Mouse (Mus musculus) forebrain, embryonic 10.5 days (tissue): ENCODE data around the gene Ccl12. TPM values are rescaled to one million over a fixed set of nuclear protein-coding genes. Genes with fewer than 3 reads are reported as not detected.

Experiments
- polyA plus RNA-seq: library from polyadenylated mRNA; unstranded; fragments of >200 nt; fragmentation: Nextera tagmentation; extraction: Ambion mirVana; gene quantifications from 2 replicates; pipeline ENCODE4 v1.2.1, GENCODE M21; 2016

Ccl12 gene
- polyA plus RNA-seq, 1 experiment from 2014 or later: 0.78 TPM

Other genes starting within 250 kb of the Ccl12 start
- not detected in 2 replicates for gene 5530401A14Rik, start 241.2 kb upstream of the Ccl12 start, polyA plus RNA-seq
- 0.43 and 0.51 TPM in 2 replicates for gene Asic2, start 133.4 kb upstream of the Ccl12 start, polyA plus RNA-seq
- gene Ccl2, start 66.3 kb upstream of the Ccl12 start, polyA plus RNA-seq: 0.36 TPM in 1 of 2 replicates, not detected in the other
- not detected in 2 replicates for gene Gm17268, start 63.3 kb upstream of the Ccl12 start, polyA plus RNA-seq
- 0.31 TPM in 1 of 2 replicates, not detected in the other for gene Ccl7, start 56.1 kb upstream of the Ccl12 start, polyA plus RNA-seq
- gene Ccl11, start 44.0 kb upstream of the Ccl12 start, polyA plus RNA-seq: not detected in 2 replicates
- gene Ccl8, start 13.3 kb downstream of the Ccl12 start, polyA plus RNA-seq: not detected in 2 replicates
- not detected in 2 replicates for gene Ccl1, start 203.8 kb downstream of the Ccl12 start, polyA plus RNA-seq